Mouse (Mus musculus): ENCODE data around the gene Lrp6. TPM values are rescaled to one million over a fixed set of nuclear protein-coding genes. Genes with fewer than 3 reads are reported as not detected.

The Lrp6 gene
- polyA plus RNA-seq, 1 experiment, result 31.5 TPM

- TF ChIP-seq POLR2A (IDR thresholded peaks at IDR 0.05; ENCODE audit: borderline replicate concordance, extremely low read depth, insufficient read depth, insufficient read length, poor library complexity, severe bottlenecking) (no peak), CTCF (IDR thresholded peaks at IDR 0.05; ENCODE audit: borderline replicate concordance, extremely low read depth, insufficient read depth, insufficient read length) (no peak)
- no peak for DNase-seq (ENCODE audit: low read depth)
Observed at GRCm38 (mm10) chr6:134489637-134490036, 77.1 kb downstream of the Lrp6 start.

DNA sequence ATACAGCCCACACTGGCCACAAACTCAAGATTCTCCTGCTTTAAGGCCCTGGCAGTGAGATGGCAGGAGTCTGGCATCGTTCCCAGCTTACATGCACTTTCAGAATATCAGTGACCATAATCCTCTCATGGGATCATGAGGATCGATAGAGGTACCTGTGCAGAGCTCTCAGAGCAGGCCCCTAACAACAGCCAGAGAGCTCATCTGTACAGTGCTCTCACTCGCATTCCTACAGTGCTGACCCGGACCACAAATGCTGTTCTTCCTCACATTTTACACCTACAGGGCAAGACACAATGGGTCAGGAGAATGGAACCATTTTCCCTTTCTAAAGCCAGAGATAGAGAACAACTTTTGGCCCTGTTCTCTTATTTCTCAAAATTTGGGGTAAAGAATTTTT, 77.6 kb downstream of the Lrp6 start:
- DNase-seq (ENCODE audit: low read depth), result no peak
- TF ChIP-seq POLR2A (IDR thresholded peaks at IDR 0.05; ENCODE audit: borderline replicate concordance, extremely low read depth, insufficient read depth, insufficient read length, poor library complexity, severe bottlenecking), result no peak
- TF ChIP-seq CTCF (IDR thresholded peaks at IDR 0.05; ENCODE audit: borderline replicate concordance, extremely low read depth, insufficient read depth, insufficient read length), result no peak

DNA sequence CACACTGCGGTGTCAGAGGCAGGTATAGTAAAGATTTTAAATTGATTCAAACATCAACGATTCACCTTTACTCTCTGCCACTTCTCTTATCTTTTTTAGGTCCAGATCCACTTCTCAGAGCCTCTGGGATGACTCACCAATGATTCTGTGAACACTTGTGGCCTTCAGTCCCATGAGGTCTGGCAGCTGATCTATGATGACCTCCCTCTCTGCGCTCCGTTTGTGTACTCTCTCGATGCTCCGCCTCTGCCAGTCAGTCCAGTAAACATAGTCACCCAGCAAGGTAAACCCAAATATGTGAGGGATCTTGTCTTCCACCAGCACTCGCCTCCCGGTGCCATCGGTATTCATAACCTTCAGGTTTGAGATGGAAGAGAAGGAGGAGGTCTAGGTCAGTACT, 80.4 kb downstream of the Lrp6 start:
- no peak for DNase-seq (ENCODE audit: low read depth)
- TF ChIP-seq CTCF (IDR thresholded peaks at IDR 0.05; ENCODE audit: borderline replicate concordance, extremely low read depth, insufficient read depth, insufficient read length), result no peak
- no peak for TF ChIP-seq POLR2A (IDR thresholded peaks at IDR 0.05; ENCODE audit: borderline replicate concordance, extremely low read depth, insufficient read depth, insufficient read length, poor library complexity, severe bottlenecking)

DNA sequence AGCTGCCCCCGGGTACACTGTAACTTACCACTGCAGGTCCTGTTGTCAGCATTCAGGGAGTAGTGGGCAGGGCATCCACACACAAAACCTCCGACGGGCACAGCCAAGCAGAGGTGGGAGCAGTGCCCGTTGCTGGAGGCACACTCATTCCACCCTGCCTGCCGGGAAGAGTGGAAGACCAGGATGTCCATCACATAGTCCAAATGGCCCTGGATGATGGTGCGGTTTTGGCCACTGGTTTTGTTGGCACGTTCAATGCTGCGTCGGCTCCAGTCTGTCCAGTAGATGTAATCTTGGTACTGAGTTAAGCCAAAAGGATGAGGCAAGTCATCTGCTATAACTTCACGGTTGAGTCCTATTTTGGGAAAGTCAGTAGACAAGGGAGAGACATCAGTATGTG, 87.3 kb downstream of the Lrp6 start:
- TF ChIP-seq CTCF (IDR thresholded peaks at IDR 0.05; ENCODE audit: borderline replicate concordance, extremely low read depth, insufficient read depth, insufficient read length) (no peak), POLR2A (IDR thresholded peaks at IDR 0.05; ENCODE audit: borderline replicate concordance, extremely low read depth, insufficient read depth, insufficient read length, poor library complexity, severe bottlenecking) (no peak)
- no peak for DNase-seq (ENCODE audit: low read depth)

- TF ChIP-seq POLR2A (IDR thresholded peaks at IDR 0.05; ENCODE audit: borderline replicate concordance, extremely low read depth, insufficient read depth, insufficient read length, poor library complexity, severe bottlenecking), result no peak
- TF ChIP-seq CTCF (IDR thresholded peaks at IDR 0.05; ENCODE audit: borderline replicate concordance, extremely low read depth, insufficient read depth, insufficient read length), result no peak
- no peak for DNase-seq (ENCODE audit: low read depth)
Observed at GRCm38 (mm10) chr6:134473143-134473561, 93.6 kb downstream of the Lrp6 start.

DNA sequence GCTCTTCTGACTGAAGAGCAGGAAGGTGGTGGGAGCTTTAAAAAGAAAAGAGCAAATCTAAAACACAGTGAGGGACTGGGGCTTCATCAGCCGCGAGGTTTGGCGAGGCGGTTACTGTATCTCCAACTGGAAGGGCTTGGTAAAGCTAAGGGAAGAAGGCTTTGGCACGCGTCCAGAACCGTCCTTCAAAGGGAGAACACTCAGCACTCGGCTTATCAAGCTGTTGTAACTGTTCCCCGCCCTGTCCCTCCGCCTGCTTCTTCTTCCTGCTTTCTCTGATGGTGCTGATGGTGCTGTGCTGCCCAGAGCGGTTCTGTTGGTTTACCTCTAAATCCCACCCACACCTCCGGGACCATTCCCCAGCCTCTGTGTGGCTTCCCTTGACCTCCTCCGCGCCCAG, 95.9 kb downstream of the Lrp6 start:
- no peak for TF ChIP-seq POLR2A (IDR thresholded peaks at IDR 0.05; ENCODE audit: borderline replicate concordance, extremely low read depth, insufficient read depth, insufficient read length, poor library complexity, severe bottlenecking)
- TF ChIP-seq CTCF (IDR thresholded peaks at IDR 0.05; ENCODE audit: borderline replicate concordance, extremely low read depth, insufficient read depth, insufficient read length), result no peak
- DNase-seq (ENCODE audit: low read depth), result peak; percentile 83

- DNase-seq (ENCODE audit: low read depth), result no peak
- TF ChIP-seq POLR2A (IDR thresholded peaks at IDR 0.05; ENCODE audit: borderline replicate concordance, extremely low read depth, insufficient read depth, insufficient read length, poor library complexity, severe bottlenecking), result no peak
- no peak for TF ChIP-seq CTCF (IDR thresholded peaks at IDR 0.05; ENCODE audit: borderline replicate concordance, extremely low read depth, insufficient read depth, insufficient read length)
Observed at GRCm38 (mm10) chr6:134469297-134469696, 97.5 kb downstream of the Lrp6 start.

- TF ChIP-seq POLR2A (IDR thresholded peaks at IDR 0.05; ENCODE audit: borderline replicate concordance, extremely low read depth, insufficient read depth, insufficient read length, poor library complexity, severe bottlenecking) (no peak), CTCF (IDR thresholded peaks at IDR 0.05; ENCODE audit: borderline replicate concordance, extremely low read depth, insufficient read depth, insufficient read length) (no peak)
- no peak for DNase-seq (ENCODE audit: low read depth)
Observed at GRCm38 (mm10) chr6:134466671-134467229, 100.0 kb downstream of the Lrp6 start.

- no peak for DNase-seq (ENCODE audit: low read depth)
- no peak for TF ChIP-seq POLR2A (IDR thresholded peaks at IDR 0.05; ENCODE audit: borderline replicate concordance, extremely low read depth, insufficient read depth, insufficient read length, poor library complexity, severe bottlenecking)
- TF ChIP-seq CTCF (IDR thresholded peaks at IDR 0.05; ENCODE audit: borderline replicate concordance, extremely low read depth, insufficient read depth, insufficient read length), result no peak
Observed at GRCm38 (mm10) chr6:134461175-134461574, 105.6 kb downstream of the Lrp6 start.

DNA sequence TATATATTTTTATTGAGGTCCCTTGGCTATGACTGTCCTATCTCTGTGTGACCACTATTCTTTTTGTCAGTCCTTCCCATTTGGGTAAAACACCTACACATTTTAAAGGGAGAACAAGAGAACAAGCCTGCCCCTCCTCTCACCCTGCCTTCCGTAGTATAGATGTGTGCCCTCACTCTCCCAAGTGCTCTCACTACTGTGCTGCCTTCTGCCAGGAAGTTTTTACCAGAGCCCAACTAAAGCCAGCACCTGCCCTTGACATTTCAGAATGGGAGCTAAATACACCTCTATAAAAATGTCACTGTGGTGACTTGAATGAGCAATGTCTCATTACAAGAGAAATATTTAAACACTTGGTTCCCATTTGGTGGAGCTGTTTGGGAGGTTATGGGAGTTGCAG, 108.4 kb downstream of the Lrp6 start:
- TF ChIP-seq CTCF (IDR thresholded peaks at IDR 0.05; ENCODE audit: borderline replicate concordance, extremely low read depth, insufficient read depth, insufficient read length) (no peak), POLR2A (IDR thresholded peaks at IDR 0.05; ENCODE audit: borderline replicate concordance, extremely low read depth, insufficient read depth, insufficient read length, poor library complexity, severe bottlenecking) (no peak)
- DNase-seq (ENCODE audit: low read depth), result no peak

DNA sequence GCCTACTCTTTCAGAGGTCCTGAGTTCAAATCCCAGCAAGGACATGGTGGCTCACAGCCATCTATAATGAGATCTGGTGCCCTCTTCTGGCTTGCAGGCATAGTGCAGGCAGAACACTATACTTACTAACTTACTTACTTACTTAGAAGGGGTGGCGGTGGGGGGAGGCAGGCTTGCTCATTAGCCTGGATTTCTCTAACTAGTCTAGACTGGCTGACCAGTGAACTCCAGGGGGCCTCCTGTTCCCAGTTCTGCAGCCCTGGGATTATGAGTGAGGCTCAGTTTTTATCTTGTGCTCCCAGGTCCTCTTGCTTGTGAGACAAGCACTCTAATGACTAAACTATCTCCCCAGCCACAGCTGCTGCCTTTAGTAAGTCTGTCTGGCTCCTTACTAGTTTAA, 112.7 kb downstream of the Lrp6 start:
- no peak for DNase-seq (ENCODE audit: low read depth)
- TF ChIP-seq CTCF (IDR thresholded peaks at IDR 0.05; ENCODE audit: borderline replicate concordance, extremely low read depth, insufficient read depth, insufficient read length) (peak; percentile 29; the same call in 1 of the 2 replicates), POLR2A (IDR thresholded peaks at IDR 0.05; ENCODE audit: borderline replicate concordance, extremely low read depth, insufficient read depth, insufficient read length, poor library complexity, severe bottlenecking) (no peak)

GRCm38 (mm10) chr6:134450661-134451119, 116.1 kb downstream of the Lrp6 start:
- TF ChIP-seq POLR2A (IDR thresholded peaks at IDR 0.05; ENCODE audit: borderline replicate concordance, extremely low read depth, insufficient read depth, insufficient read length, poor library complexity, severe bottlenecking) (no peak), CTCF (IDR thresholded peaks at IDR 0.05; ENCODE audit: borderline replicate concordance, extremely low read depth, insufficient read depth, insufficient read length) (no peak)
- peak; percentile 22 for DNase-seq (ENCODE audit: low read depth)

Data from brain, embryonic 14.5 days (tissue).